Mouse (Mus musculus) liver, adult 2 months (tissue): ENCODE measurements around the gene Rimkla. TPM values are rescaled to one million over a fixed set of nuclear protein-coding genes. Genes with fewer than 3 reads are reported as not detected.

Experiments
- DNase-seq: peaks from one replicate; pipeline ENCODE4 v3.0.0-alpha.2; 2011; ENCODE audit warnings: low read depth, low spot score; ENCODE audit errors: extremely low read depth
- H3K27ac ChIP-seq: fragments of 200-500 bp; replicated peaks from 2 replicates; pipeline ENCODE4 v1.5.1; 2012; ENCODE audit warnings: low read depth, mild to moderate bottlenecking, control low read depth, inconsistent platforms, low read length; ENCODE audit not compliant: insufficient read depth
- H3K27me3 ChIP-seq: fragments of 200-500 bp; 2 replicates; pipeline ENCODE4 v1.6.1; 2012; ENCODE audit warnings: mild to moderate bottlenecking, moderate library complexity, low read length, inconsistent platforms; ENCODE audit not compliant: control insufficient read depth, insufficient read depth
- H3K36me3 ChIP-seq: fragments of 200-500 bp; 2 replicates; pipeline ENCODE4 v1.6.1; 2012; ENCODE audit warnings: low read length, inconsistent platforms; ENCODE audit not compliant: control insufficient read depth, insufficient read depth
- H3K4me1 ChIP-seq: fragments of 200-500 bp; 2 replicates; pipeline ENCODE4 v1.6.1; 2011; ENCODE audit warnings: low read length; ENCODE audit not compliant: control insufficient read depth, insufficient read depth
- H3K4me3 ChIP-seq: fragments of 200-500 bp; 2 replicates; pipeline ENCODE4 v1.5.1; 2011; ENCODE audit warnings: low read depth, mild to moderate bottlenecking, control low read depth, low read length, moderate library complexity; ENCODE audit not compliant: insufficient read depth
- H3K79me2 ChIP-seq: fragments of 200-500 bp; 2 replicates; pipeline ENCODE4 v1.6.1; 2012; ENCODE audit warnings: inconsistent platforms, mild to moderate bottlenecking, low read length, moderate library complexity; ENCODE audit not compliant: control insufficient read depth, insufficient read depth
- H3K9ac ChIP-seq: fragments of 200-500 bp; 2 replicates; pipeline ENCODE4 v1.6.1; 2012; ENCODE audit warnings: low read depth, mild to moderate bottlenecking, control low read depth, inconsistent platforms, low read length
- CTCF ChIP-seq: fragments of 200-500 bp; IDR thresholded peaks from 2 replicates; pipeline ENCODE4 v1.5.1; 2011; ENCODE audit warnings: low read depth, low read length, control low read depth
- POLR2A ChIP-seq: fragments of 200-500 bp; IDR thresholded peaks from 2 replicates; pipeline ENCODE4 v1.6.1; 2011; ENCODE audit warnings: low read length, control low read depth; ENCODE audit not compliant: insufficient read depth; ENCODE audit errors: extremely low read depth
- WGBS: fragments of 180-500 bp; shearing (Covaris S2); methylation state at CpG from one replicate; pipeline ENCODE4 v1.1.7; 2018; 5-methylcytosine and 5-hydroxymethylcytosine counted together
- polyA plus RNA-seq: library from polyadenylated mRNA; depleted of rRNA; stranded (reverse); fragments of >200 nt; gene quantifications from 2 replicates; pipeline ENCODE4 v1.2.3, GENCODE M21; 2012; rRNA removed
- total RNA-seq: library from RNA; depleted of rRNA; stranded (reverse); fragments of >200 nt; gene quantifications from 2 replicates; pipeline ENCODE4 v1.2.3, GENCODE M21; 2014; rRNA removed

The Rimkla gene
- total and polyA plus RNA-seq, 2 experiments, result not detected

- H3K79me2 ChIP-seq, result no peaks in the 10 kb centered on the region
- H3K4me3 ChIP-seq, result peak within 1 kb of the TSS; percentile 94
- peaks cover 7% of the 10 kb centered on the region; the same call in 1 of the 2 replicates for H3K36me3 ChIP-seq
- peak; percentile 93 for DNase-seq
- peak within 1 kb of the TSS; percentile 95 for H3K9ac ChIP-seq
- TF ChIP-seq POLR2A, result peak; percentile 74
- TF ChIP-seq CTCF, result no peak
- WGBS, result under 1% methylated on average over 52 of the region's 52 CpGs
- peaks cover 10% of the 10 kb centered on the region for H3K4me1 ChIP-seq
- H3K27me3 ChIP-seq, result no peaks in the 10 kb centered on the region
- H3K27ac ChIP-seq, result peak within 1 kb of the TSS; percentile 93
Observed at GRCm38 (mm10) chr4:119422294-119422964, 70.0 kb downstream of the Rimkla start, which contains the start of the genes Ppcs and Zmynd12. TSS of gene Ppcs (minus strand) at chr4:119422420. TSS of gene Zmynd12 (plus strand) at chr4:119422814.

DNA sequence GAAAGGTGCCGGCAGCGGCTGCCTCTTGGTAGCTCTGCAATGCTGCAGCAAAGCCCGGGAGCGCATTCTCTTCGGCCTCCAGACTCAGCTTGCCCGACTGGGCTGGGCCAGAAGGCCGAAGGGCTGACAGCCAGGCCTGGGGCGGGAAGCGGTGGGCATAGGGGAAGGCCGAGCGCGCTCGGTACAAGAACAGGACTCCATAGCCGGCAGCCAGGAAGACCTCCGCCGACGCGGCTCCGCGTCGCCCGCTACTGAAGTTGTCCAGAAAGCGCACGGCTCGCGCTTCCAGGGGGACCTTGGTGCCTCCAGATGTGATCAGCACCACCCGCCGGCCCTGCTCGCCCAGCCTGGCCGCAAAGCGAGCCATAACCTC lies 70.5 kb downstream of the Rimkla start:
- H3K9ac ChIP-seq, result peak overlapping the region; percentile 95

DNA sequence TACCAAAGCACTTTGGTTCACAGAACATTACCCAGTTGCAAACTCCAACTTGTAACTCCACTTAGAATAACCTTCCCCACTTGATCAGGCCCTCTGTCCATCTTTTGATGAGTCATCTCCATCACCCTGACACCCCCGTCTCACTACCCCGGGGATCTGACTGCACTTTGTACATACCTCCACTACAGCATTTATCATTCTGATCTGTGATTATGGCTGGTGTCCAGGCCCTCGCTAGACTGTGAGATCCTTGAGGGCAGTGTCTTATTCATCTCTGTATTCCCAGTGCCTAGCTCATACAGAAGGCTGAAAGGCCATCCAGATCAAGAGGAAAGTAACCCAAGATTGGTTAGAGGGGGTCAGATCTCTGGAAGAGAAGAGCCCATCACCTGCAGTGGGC lies 71.2 kb downstream of the Rimkla start:
- Histone ChIP-seq H3K9ac (no peak overlapping the region), H3K27me3 (no peaks in the 10 kb centered on the region), H3K4me3 (peak overlapping the region; percentile 94), H3K79me2 (no peaks in the 10 kb centered on the region), H3K36me3 (peaks cover 7% of the 10 kb centered on the region; the same call in 1 of the 2 replicates), H3K4me1 (peaks cover 17% of the 10 kb centered on the region), H3K27ac (peak overlapping the region; percentile 93; the same call in 1 of the 2 replicates)
- WGBS, result 15% methylated on average over 3 of the region's 3 CpGs
- no peak for DNase-seq
- no peak for TF ChIP-seq CTCF
- no peak for TF ChIP-seq POLR2A

More for the DNA sequence above, 70.5 kb downstream of the Rimkla start:
- Histone ChIP-seq H3K4me3 (peak overlapping the region; percentile 94), H3K27me3 (no peaks in the 10 kb centered on the region), H3K27ac (peak overlapping the region; percentile 93), H3K79me2 (no peaks in the 10 kb centered on the region), H3K36me3 (peaks cover 7% of the 10 kb centered on the region; the same call in 1 of the 2 replicates), H3K4me1 (peaks cover 15% of the 10 kb centered on the region)
- peak; percentile 26 for DNase-seq
- TF ChIP-seq CTCF (no peak), POLR2A (no peak)
- WGBS, result under 1% methylated on average over 31 of the region's 31 CpGs

DNA sequence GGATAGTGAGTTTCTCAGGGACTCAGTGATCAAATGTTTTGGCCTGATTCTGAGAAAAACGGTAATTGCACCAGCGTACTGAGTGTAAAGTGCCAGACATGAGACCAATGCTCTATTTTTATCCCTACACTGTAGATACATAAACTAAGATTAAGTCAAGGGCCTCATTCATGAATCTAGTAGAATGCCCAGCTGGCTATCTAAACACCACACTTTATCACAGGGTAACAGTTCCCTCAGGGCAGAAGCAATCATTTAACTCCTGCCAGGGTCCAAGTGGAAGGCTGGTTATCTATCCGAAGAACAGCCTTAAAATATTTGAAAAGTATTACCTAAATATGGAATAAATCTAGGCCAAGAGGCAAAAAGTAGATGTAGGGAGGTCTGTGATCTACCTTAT lies 74.5 kb downstream of the Rimkla start:
- H3K27ac ChIP-seq, result no peak overlapping the region
- no peak for TF ChIP-seq CTCF
- no peak for TF ChIP-seq POLR2A
- WGBS, result 56% methylated on average over 3 of the region's 3 CpGs
- H3K36me3 ChIP-seq, result peaks cover 7% of the 10 kb centered on the region; the same call in 1 of the 2 replicates
- no peak for DNase-seq
- no peaks in the 10 kb centered on the region for H3K79me2 ChIP-seq
- no peaks in the 10 kb centered on the region for H3K27me3 ChIP-seq
- H3K9ac ChIP-seq, result no peak overlapping the region
- H3K4me3 ChIP-seq, result no peak overlapping the region
- peaks cover 19% of the 10 kb centered on the region for H3K4me1 ChIP-seq

GRCm38 (mm10) chr4:119417270-119417669 lies 75.2 kb downstream of the Rimkla start:
- 28% methylated on average over 3 of the region's 3 CpGs for WGBS
- peak overlapping the region; percentile 32; the same call in 1 of the 2 replicates for H3K27ac ChIP-seq
- peaks cover 19% of the 10 kb centered on the region for H3K4me1 ChIP-seq
- no peak overlapping the region for H3K9ac ChIP-seq
- TF ChIP-seq POLR2A, result no peak
- TF ChIP-seq CTCF, result no peak
- no peaks in the 10 kb centered on the region for H3K27me3 ChIP-seq
- no peaks in the 10 kb centered on the region for H3K79me2 ChIP-seq
- H3K4me3 ChIP-seq, result no peak overlapping the region
- peaks cover 7% of the 10 kb centered on the region; the same call in 1 of the 2 replicates for H3K36me3 ChIP-seq
- peak; percentile 82 for DNase-seq

Other genes starting within 250 kb of the Rimkla start
- gene Cldn19, start 237.2 kb downstream of the Rimkla start, total RNA-seq, result not detected in 2 replicates
- gene Cldn19, start 237.2 kb downstream of the Rimkla start, polyA plus RNA-seq, result not detected in 2 replicates
- 177 and 189 TPM in 2 replicates for gene Ybx1, start 198.0 kb downstream of the Rimkla start, total RNA-seq
- gene Ybx1, start 198.0 kb downstream of the Rimkla start, polyA plus RNA-seq, result 64.3 and 70.8 TPM in 2 replicates
- gene Ppih, start 172.1 kb downstream of the Rimkla start, total RNA-seq, result 12.2 and 15.4 TPM in 2 replicates
- gene Ppih, start 172.1 kb downstream of the Rimkla start, polyA plus RNA-seq, result 4.1 and 5.0 TPM in 2 replicates
- 5.4 and 5.9 TPM in 2 replicates for gene Ccdc30, start 77.1 kb downstream of the Rimkla start, total RNA-seq
- gene Ccdc30, start 77.1 kb downstream of the Rimkla start, polyA plus RNA-seq, result 1.8 and 3.0 TPM in 2 replicates
- gene Ppcs, start 70.2 kb downstream of the Rimkla start, total RNA-seq, result 17.8 and 19.9 TPM in 2 replicates
- gene Ppcs, start 70.2 kb downstream of the Rimkla start, polyA plus RNA-seq, result 26.4 and 26.8 TPM in 2 replicates
- 0.20 and 0.28 TPM in 2 replicates for gene Zmynd12, start 69.8 kb downstream of the Rimkla start, total RNA-seq
- 0.10 and 0.15 TPM in 2 replicates for gene Zmynd12, start 69.8 kb downstream of the Rimkla start, polyA plus RNA-seq
- gene Foxj3, start 44.4 kb upstream of the Rimkla start, total RNA-seq, result 6.2 and 7.7 TPM in 2 replicates
- gene Foxj3, start 44.4 kb upstream of the Rimkla start, polyA plus RNA-seq, result 5.0 and 6.7 TPM in 2 replicates
- 7.9 and 12.1 TPM in 2 replicates for gene Frg2f1, start 46.9 kb upstream of the Rimkla start, total RNA-seq
- gene Frg2f1, start 46.9 kb upstream of the Rimkla start, polyA plus RNA-seq, result 9.6 and 9.7 TPM in 2 replicates
- gene Guca2a, start 145.1 kb upstream of the Rimkla start, total RNA-seq, result not detected in 2 replicates
- gene Guca2a, start 145.1 kb upstream of the Rimkla start, polyA plus RNA-seq, result 0.36 and 1.2 TPM in 2 replicates
- not detected in 2 replicates for gene Guca2b, start 166.3 kb upstream of the Rimkla start, total RNA-seq
- not detected in 2 replicates for gene Guca2b, start 166.3 kb upstream of the Rimkla start, polyA plus RNA-seq
- 1.5 and 1.7 TPM in 2 replicates for gene Hivep3, start 241.2 kb upstream of the Rimkla start, total RNA-seq
- gene Hivep3, start 241.2 kb upstream of the Rimkla start, polyA plus RNA-seq, result 0.67 and 0.95 TPM in 2 replicates